Mouse (Mus musculus) liver, embryonic 14.5 days (tissue): ENCODE measurements at regions not wholly inside any gene's neighbourhood (a gene's known extent, or its start where the extent isn't known, plus 50 kb on each side); places are given as distances from the start of the nearest gene placed in this dataset.

ENCODE experiments used
- CTCF ChIP-seq: IDR thresholded peaks from 2 replicates; pipeline ENCODE4 v1.5.1; 2016; ENCODE audit warnings: antibody characterized with exemption, low read depth, control low read depth
- EP300 ChIP-seq: IDR thresholded peaks from 2 replicates; pipeline ENCODE4 v1.6.1; 2016; ENCODE audit warnings: antibody characterized with exemption, low read depth

GRCm38 (mm10) chr9:120754151-120754550 is 174.9 kb upstream of the Ctnnb1 start:
- TF ChIP-seq CTCF (no peak), EP300 (no peak)
